Mouse (Mus musculus) frontal cortex, postnatal 25 days (tissue): ENCODE measurements at regions not wholly inside any gene's neighbourhood (a gene's known extent, or its start where the extent isn't known, plus 50 kb on each side); places are given as distances from the start of the nearest gene placed in this dataset.

Source experiments
- DNase-seq, 2 experiments: peaks; one replicate each; pipeline ENCODE4 v3.0.0; 2022; ENCODE audit warnings: low spot score in 2 of 2

DNA sequence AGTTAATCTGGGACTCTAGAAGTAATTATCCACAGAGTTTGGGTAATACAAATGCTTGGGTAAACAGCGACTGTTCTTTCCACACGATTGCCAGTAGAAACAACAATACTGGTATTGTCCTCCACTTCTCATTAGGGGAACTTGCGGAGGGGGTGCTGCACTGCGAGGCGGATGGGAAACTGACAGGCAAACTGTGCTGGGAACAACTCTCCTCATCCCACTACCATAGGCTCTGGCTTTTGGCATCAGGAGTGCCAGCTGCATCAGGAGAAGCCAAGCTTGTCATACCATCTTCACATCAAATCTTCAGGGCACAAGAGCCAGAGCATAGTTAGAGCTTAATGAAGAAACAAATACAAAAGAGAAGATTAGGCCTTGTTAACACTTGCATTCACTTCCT lies 349.2 kb upstream of the Tmem161b start:
- DNase-seq = no peak

DNA sequence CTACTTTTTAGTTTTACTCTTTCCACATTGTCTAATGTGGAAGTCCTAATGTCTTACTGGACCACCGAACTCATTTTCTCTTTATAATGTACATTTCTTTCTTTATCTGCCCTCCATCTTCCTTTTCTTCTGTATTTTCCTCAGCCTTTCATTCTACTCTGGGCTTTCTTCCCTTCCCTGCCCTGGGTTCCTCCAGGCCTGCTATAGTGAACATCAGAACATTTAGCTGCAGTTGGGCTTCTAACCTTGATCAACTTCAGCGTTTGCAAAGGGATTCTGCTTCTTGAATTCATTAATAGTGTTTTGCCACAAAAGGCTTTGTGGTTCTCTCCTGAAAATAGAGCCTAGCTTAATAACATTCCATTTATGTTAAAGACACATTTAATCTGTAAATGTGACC lies 342.5 kb upstream of the Tmem161b start:
- no peak for DNase-seq

DNA sequence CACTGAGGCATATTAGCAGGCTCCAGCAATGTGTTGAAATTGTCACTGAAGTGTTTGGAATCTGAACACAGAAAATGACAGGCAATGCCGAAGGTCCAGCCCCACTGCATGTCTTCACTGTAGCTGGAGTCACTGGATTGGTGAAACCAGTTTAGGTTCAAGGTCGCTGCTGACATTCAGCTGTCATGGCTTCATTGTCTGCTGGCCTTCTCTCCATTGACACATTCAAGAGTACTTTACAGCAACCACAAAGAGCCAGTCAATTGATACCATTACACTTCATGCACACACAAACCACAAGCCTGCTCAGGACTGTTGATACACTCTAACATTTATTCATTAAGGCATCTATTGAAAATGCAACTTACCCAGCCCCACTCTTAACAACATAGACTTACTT lies 341.8 kb upstream of the Tmem161b start:
- no peak for DNase-seq

DNA sequence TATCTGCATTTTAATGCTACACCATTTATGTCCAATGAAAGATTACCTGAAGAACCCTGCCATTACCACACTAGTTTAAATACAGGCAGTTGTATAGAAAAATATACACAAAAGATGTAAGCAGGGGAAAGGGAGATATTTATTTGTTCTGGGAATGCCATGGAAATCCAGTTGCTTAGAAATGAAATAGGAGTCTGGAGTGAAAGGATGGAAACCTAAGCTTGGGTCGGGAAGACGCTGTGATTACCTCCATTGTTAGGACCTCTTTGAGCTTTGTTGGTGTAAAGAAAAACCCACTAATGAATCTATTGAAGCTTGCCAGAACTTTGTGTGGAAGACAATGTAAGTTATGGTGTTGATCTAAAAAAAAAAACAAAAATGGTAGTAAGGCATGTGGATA lies 341.3 kb upstream of the Tmem161b start:
- no peak for DNase-seq

DNA sequence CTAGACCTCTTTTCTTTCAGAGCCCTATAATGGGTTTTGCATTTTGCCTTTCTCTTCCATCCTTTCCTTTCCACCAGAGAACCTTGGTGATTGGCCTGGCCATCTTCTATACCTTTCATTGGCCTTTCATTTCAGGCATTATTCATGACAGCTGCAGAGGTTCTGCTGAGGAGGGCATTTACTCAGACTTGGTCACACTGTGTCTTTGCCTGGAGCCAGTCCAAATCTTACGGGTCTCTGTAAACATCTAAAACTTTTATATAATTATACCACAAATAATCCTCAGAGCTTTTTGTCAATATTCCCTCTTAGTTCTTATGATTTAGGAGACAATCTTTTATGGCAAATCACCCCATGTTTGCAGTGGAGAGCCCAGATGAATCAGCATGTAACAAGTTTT lies 339.3 kb upstream of the Tmem161b start:
- no peak for DNase-seq

DNA sequence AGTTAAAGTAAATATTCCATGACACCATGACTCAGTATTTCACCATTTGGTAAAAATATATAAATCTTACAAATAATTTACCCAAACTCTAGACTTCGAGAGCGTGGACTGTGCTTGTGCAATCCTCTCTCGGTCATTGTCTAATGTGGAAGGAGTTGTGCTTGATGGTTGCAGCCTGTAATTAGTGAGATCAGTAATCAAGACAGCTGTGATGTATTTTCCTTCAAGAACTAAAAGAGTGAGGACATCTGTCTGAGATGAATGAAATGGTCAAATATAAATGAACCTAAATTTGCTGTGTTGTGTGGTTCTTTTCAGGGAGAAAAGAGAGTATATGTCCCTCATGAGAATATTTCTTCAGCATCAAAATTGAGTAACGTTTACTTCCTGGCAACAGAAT lies 338.3 kb upstream of the Tmem161b start:
- DNase-seq = no peak

DNA sequence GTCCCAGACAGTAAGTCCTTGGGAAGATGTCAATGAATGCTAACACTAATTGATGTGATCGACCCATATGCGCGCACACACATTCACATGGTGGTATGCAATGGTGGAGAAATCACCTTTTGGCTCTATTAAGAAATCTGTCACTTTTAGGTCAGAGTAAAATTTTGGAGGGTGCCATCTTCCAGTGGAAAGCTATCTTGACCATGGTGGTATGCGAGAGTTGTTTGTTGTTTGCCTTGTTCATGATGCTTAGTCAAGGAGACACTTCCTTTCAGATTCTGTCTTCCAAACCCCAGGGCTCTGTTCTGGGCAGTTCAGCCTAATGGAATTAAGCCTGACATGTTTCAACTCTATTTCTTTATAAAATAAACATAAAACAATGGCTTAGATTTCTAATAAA lies 337.9 kb upstream of the Tmem161b start:
- no peak for DNase-seq

DNA sequence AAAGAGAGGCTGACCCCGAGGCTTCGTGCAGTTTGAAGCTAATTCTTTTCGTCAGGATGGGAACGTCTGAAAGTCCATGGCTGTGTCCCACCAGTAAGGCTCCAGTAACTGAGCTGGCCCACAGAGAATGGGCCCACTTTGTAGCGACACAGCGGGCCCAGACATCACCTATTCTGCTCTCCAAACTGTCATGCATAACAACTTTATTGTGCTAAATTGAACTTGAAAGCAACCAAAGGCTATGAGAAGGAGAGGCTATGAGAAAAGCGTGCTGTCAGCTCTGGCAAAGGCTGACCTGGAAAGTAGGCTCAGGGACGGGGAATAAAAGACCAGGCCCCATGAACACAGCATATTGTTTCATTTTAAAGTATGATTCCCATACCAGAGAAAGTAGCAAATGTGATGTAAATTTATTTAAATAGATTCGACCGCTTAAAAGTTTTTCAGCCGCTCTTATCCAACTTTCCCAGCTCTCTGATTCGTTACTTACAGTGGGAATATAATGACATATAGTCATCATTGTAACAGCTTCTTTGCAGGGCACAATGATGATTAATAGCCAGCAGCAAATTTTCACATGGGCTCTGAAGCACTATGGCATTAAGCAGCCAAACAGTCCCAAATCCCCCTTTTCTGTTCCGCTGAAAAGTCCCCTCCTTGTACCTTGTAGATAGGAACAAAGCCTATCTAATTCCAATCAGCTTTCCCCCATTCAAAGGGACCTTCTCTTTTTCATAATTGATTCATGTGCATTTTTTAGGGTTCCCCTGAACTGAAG lies 337.1 kb upstream of the Tmem161b start:
- DNase-seq = no peak

DNA sequence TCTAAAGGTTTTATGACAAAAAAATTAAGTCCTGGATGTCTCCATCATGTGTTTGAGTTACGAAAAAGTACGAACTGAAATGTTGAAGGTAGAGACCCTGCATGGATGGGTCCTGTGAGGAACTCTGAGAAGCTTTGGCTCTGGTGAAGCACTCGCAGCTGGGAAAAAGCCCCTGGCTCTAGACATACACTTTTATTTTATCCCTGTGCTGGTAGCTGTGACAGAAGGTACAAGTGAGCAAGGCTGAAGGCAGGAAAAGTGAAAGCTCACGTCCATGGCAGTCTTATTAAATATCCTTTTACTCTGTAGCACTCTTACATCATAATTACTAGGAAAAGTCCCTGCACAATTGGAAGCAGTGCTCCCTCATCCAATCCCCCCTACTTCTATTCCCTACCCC lies 336.4 kb upstream of the Tmem161b start:
- no peak for DNase-seq

DNA sequence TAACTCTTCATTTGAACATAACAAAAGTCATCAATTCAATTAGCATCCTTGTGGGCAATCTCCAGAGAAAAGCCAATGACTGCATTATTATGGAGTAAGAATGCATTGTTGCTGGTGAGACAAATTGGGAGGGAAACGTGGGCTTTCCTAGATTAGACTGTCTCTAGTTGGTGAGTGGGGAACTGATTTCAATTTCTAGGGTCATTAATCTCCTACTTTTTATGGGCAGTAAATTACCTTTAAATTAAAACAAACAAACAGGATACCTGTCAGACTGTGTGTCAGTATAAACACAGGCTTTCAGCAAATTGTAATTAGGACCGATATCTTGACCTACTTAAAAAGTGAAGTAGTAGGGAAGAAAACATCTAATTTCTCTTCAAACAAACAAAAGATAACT lies 307.4 kb upstream of the Tmem161b start:
- DNase-seq = no peak

DNA sequence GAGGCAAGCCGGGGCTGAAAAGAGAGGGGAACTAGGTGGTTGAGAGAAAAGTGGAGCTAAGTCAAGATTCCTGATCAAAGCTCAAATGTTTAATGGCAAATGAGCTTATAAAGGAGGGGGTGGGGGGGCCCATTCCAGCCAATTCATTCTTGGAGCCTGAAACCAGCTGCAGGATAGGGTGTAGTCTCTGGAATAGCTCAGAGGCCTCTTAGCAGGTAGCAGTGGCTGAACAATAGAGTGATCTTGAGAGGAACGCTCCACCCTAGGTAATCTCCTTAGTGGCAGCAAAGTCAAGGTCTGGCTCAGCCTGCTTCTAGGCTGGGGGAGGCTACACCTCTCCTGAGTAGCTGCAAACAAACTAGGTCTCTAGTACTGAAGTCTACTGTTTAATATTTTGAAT lies 289.3 kb upstream of the Tmem161b start:
- no peak for DNase-seq

DNA sequence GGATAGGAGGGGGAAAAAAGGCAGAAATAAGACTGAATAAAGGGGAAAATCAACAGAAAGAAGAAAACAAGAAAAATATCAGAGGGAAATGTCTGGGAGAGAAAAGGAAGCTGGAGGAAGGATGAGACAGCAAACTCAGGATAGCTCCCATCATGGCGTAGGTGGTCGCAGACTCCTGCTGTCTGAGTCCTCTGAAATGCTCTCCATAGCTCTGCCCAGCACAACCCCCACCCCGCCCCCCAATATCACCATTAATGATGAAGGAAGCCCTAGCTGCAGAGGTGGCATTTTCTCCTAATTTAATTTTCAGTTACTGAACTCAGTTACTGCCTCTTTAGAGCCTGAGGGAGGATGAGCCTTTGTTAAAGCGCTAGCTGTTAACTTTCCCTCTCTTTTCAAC lies 275.6 kb upstream of the Tmem161b start:
- no peak for DNase-seq

DNA sequence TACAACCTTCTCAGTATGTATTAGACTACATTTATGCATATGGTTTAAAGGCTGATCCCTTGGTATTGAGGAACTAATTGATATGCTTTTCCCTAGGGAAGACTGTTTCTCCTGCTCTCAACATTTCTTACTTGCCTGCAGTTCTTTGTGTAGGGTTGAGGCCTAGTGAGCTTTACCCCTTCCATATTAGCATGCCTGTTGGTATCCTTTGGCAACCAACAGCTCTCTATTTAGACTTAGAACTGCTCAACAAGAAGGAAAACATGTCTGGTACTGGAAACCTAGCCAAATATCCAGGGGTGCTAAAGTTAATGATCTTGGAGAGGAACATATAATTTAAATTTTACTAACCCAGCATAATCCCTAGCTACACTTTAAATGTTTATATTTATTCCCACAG lies 270.9 kb upstream of the Tmem161b start:
- no peak for DNase-seq

DNA sequence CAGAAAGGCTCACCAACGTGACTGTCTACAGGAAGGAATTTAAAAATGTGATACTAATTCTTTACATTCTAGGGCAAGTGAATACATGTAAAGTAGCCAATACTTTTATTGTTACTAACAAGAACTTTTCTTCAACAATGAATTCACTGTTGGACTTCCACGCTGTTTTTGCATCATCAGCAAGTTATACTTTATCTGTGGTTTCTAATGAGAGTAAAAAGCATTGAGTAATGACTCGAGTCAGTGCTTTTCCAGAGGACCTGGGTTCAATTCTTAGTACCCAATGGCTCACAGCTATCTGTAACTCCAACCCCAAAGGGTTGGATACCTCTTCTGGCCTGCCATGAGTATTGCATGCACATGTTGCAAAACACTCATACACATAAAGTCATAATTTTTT lies 270.3 kb upstream of the Tmem161b start:
- DNase-seq = no peak

DNA sequence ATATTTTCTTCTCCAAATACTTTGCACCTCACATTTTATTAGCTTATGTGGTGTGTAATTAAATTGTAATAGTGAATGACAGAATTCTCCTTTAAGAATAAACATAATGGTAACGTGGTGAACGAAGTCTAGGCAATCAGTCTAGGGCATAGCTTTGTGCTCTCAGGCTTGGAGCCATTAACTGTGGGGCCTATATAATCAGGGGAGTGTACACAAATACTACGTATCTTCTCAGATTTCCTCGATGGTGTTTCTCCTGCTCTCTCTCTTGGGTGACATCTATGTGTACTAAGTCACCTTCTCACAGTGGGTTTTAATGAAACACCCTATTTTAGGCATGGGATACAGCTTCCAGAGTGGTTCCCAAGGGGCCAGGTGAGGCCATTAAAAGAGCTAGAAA lies 269.7 kb upstream of the Tmem161b start:
- no peak for DNase-seq

DNA sequence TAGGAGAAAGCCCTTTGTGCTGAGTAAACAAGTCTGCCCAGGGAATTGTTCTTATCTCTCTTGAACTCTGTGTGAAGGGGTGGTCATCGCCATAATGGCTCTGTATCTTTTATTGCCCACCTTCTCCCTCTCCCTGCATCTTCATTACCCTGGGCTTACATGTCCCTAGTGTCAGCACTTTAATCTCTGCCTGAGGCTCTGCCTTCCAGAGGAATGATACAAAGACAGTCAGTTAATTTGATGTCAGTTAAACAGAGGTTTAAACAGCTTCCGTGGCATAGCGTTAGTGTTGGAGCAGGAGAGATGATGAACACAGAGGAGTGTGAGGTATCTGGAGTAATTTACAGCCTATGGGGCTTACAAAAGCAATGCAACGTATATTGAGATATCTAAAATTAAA lies 269.2 kb upstream of the Tmem161b start:
- no peak for DNase-seq

DNA sequence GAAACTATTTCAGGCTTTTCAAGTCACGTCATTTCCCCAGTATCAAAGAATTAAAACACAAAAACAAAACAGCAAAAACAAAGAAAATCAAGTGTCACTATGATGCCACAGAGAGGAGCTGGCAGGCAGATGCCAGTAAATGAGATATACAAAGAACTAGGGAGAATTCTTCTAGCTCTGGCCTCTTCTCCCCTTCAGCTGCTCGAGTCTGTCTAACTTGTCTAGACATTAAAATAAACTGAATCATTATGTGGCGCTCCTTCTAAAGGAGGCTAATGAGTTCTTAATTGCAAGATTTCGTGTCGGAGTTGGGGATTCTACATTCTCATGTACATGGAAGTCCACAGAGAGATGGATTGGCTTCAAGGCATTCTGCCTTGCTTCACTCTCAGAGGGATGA lies 266.4 kb upstream of the Tmem161b start:
- DNase-seq = no peak

DNA sequence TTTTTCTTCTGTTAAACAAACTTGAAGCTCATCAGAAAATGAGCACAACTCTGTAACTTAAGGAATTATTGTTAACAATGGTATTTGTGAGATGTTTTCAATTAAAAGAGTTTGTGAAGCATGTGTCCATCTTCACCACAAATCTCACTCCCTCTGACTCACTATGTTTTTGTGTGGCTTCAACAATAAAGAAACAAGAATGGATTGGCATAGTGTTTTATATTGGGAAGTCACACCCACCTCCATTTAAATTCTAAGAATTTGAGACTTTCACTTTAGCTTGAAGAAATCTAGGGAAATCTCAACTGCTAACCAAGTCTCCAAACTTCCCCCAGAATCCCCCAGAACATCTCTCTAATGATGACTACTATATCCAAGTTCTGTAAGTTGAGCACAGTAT lies 243.6 kb upstream of the Tmem161b start:
- DNase-seq = no peak

DNA sequence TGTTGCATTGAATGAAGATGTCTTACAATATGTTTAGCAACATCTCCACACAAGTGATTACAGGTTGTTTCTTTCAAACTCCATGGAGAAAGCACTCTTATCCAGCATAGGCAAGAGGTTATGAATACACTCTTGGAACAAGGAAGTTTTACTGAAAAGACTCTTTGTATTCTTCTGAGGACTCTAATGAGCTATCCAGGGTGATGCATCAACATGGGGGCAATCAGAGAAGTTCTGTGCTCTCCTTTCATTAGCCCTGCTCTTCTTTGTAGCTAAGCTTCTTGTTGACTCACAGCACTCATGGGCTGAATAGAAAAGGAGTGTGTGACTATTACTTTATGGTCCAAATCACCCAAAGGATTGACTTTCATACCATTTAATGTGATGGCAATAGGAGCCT lies 242.6 kb upstream of the Tmem161b start:
- DNase-seq = no peak

DNA sequence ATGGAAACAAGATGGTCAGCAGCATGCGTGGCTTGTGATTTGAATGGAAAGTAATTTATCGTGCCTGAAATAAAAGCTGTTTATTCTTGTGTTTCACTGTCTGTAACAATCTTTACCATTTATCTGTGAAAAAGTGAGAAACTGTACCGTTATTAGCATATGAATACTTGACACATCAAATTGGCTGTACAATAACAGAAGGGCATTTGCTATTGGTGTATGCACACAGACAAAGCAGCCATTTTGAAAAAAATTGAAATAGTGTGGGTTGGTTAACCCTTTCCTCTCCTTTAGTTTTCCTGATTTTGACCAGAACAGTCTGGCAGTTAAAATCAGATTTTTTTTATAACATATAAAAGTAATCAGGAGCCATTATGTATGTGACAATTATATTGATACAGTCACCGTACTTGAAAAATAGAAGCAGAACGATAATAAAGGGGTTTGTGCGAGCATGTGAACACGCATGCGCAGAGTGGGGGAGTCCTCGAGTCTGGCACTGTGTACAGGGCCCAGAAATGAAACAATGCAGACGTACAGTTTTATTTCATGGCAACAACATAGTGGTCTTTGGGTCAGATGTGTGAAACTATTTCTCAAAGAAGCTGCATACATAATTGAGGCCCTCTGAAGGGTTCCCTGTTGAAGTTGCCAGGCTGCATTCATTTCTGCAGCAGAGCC lies 237.3 kb upstream of the Tmem161b start:
- DNase-seq = peak; percentile 14 to 32

DNA sequence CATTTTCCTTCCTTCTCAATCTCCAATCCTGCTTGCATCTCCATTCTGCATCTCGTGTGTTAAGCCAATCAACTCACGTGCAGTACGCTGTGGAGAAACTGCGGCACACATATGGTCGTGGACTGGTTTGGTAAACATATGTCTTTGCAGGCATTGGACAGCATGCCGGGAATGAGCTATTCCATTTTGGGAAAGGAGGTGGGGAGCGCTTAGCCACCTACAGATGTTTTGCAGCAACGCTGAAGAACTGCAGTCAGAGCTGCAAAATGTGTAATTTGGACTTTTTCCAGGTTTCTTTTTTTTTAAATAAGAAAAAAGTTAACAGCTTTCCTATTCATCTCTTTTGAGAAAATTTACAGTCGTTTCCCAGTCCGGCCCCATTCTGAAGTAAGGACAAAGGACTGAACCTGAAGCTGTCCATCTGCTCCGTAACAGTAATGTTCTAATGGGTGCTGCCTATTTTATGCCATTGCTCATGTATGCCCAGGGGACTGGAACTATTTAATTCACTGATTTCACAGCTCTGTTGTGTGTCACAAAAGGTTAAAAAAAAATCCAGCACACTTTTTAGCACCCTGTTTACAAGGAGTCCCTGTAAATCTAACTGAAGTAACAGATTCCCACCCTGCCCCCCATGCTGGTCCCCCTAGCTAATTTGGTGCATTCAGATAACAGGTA lies 234.2 kb upstream of the Tmem161b start:
- peak; percentile 45 to 53 for DNase-seq

DNA sequence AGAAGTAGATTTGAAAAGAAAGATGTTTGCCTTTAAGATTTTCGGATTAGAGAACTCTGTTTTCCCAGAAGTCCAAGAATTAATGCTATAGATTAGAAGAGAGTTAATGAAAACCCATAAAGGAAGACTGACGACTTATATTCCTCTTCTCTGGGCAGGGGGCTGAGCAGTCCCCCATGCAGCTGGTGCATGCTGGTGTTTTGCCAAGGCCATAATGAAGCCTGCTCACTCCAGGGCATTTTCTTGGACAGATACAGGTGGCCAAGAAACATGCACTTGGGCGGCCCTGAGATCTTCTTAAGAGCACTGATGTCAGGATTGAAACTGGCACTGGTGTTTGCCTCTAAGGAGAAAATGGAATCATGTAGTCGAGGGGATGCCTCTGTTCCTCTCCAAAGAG lies 233.6 kb upstream of the Tmem161b start:
- no peak for DNase-seq
